In the genomic region with DNA sequence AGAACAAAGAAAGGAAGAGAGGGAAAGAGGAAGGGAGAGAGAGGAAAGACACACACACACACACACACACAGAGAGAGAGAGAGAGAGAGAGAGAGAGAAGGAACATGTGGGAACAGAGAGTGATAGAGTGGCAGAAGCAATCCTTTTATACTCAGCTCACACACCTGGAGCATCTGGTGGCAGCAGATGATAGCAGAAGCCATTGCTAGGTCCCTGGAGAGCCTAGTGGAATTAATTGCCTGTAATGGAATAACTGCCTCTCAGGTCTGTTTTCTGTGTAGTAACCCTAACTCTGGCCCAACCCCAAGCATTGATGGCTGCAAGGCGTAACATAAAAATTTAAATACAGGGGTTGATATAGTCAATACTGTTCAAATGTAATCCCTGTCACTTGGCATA, we compare ENCODE assay signal across 26 mouse cellular contexts. TPM values are rescaled to one million over a fixed set of nuclear protein-coding genes. Genes with fewer than 3 reads are reported as not detected.
DNase-seq lines count a peak whose midpoint lies in the region; ATAC-seq and TF ChIP-seq lines count a peak whose summit lies in the region.
"Had no signal": no experiment of that assay in that cellular context is flagged by ENCODE, and none has a peak within 500 bp of the region (broad histone marks: within the 10 kb centered on the region; RNA-seq: fewer than 3 reads in every experiment).

No protein-coding gene starts in this region.

- H3K36me3 ChIP-seq in heart, embryonic 10.5 days: peaks cover 3% of the 10 kb centered on the region; the same call in 1 of the 2 replicates
- no peaks in the 10 kb centered on the region for H3K36me3 ChIP-seq in kidney, adult 2 months (ENCODE audit: control insufficient read depth, insufficient read depth, low read length)
- no peaks in the 10 kb centered on the region for H3K36me3 ChIP-seq in midbrain, embryonic 14.5 days (ENCODE audit: control insufficient read depth, insufficient read depth, low read length)
- H3K36me3 ChIP-seq in midbrain, postnatal 0 days (ENCODE audit: insufficient read depth, low read length): 0 out of 2 replicates have a peak, but pooled peaks cover 3% of the 10 kb centered on the region
- H3K36me3 ChIP-seq: heart, embryonic 15.5 days; liver, embryonic 15.5 days had no signal

- ATAC-seq in midbrain, embryonic 14.5 days (ENCODE audit: low FRiP score, low TSS enrichment): no peak
- no peak for ATAC-seq in midbrain, postnatal 0 days (ENCODE audit: low FRiP score)
- ATAC-seq: forebrain, embryonic 13.5 days; Patski had no signal

- TF ChIP-seq POLR2A in kidney, adult 2 months (IDR thresholded peaks at IDR 0.05; ENCODE audit: low read depth, low read length): no peak
- TF ChIP-seq POLR2A in cerebellum, adult 2 months (IDR thresholded peaks at IDR 0.05; ENCODE audit: borderline replicate concordance, insufficient read depth, low read length): no peak

- peaks cover 9% of the 10 kb centered on the region; the same call in 1 of the 2 replicates for H3K4me1 ChIP-seq in heart, embryonic 10.5 days
- peaks cover 10% of the 10 kb centered on the region for H3K4me1 ChIP-seq in kidney, adult 2 months (ENCODE audit: control insufficient read depth, insufficient read depth, low read length)
- no peaks in the 10 kb centered on the region for H3K4me1 ChIP-seq in midbrain, embryonic 14.5 days (ENCODE audit: control insufficient read depth, insufficient read depth, low read length)
- no peaks in the 10 kb centered on the region for H3K4me1 ChIP-seq in midbrain, postnatal 0 days (ENCODE audit: insufficient read depth, low read length)
- peaks cover 4% of the 10 kb centered on the region; the same call in 1 of the 2 replicates for H3K4me1 ChIP-seq in brown adipose tissue, adult 24 weeks (ENCODE audit: control insufficient read depth, insufficient read depth, insufficient read length, low read length)
- H3K4me1 ChIP-seq in cerebellum, adult 2 months (ENCODE audit: control insufficient read depth, insufficient read depth, low read length): no peaks in the 10 kb centered on the region
- H3K4me1 ChIP-seq: forebrain, embryonic 13.5 days; liver, embryonic 15.5 days had no signal

- intact Hi-C loops in heart, postnatal 25 days (cut with DNase I): no loop called here

- H3K9me3 ChIP-seq in heart, embryonic 10.5 days: no peaks in the 10 kb centered on the region
- no peaks in the 10 kb centered on the region for H3K9me3 ChIP-seq in midbrain, embryonic 14.5 days (ENCODE audit: control insufficient read depth, low read length)
- H3K9me3 ChIP-seq in midbrain, postnatal 0 days (ENCODE audit: low read length): no peaks in the 10 kb centered on the region
- H3K9me3 ChIP-seq: forebrain, embryonic 13.5 days; heart, embryonic 15.5 days; liver, embryonic 15.5 days; lung, embryonic 15.5 days had no signal

- no peaks in the 10 kb centered on the region for H3K27me3 ChIP-seq in heart, embryonic 10.5 days (ENCODE audit: insufficient read depth, poor library complexity, severe bottlenecking)
- no peaks in the 10 kb centered on the region for H3K27me3 ChIP-seq in kidney, adult 2 months (replicated peaks; ENCODE audit: control insufficient read depth, insufficient read depth, low read length)
- no peaks in the 10 kb centered on the region for H3K27me3 ChIP-seq in midbrain, embryonic 14.5 days (ENCODE audit: control insufficient read depth, insufficient read depth, low read length)
- H3K27me3 ChIP-seq in midbrain, postnatal 0 days (ENCODE audit: insufficient read depth, low read length): no peaks in the 10 kb centered on the region
- H3K27me3 ChIP-seq in cerebellum, adult 2 months (ENCODE audit: control insufficient read depth, insufficient read depth, low read length): no peaks in the 10 kb centered on the region
- H3K27me3 ChIP-seq: forebrain, embryonic 13.5 days; heart, embryonic 15.5 days; liver, embryonic 15.5 days; lung, embryonic 15.5 days; Patski had no signal

- peak; percentile 13 for DNase-seq in heart, embryonic 10.5 days (ENCODE audit: low spot score)
- DNase-seq in heart, postnatal 25 days (ENCODE audit: low spot score): no peak
- DNase-seq in kidney, adult 2 months: no peak
- DNase-seq in kidney, adult 9 months: no peak
- DNase-seq in midbrain, embryonic 14.5 days: peak; percentile 29
- no peak for DNase-seq in midbrain, postnatal 0 days (ENCODE audit: low spot score)
- no peak for DNase-seq in cerebellum, adult 2 months
- DNase-seq: adrenal gland, postnatal 10 days; cerebellum, adult 11-12 months; cerebellum, postnatal 14 days; gastrocnemius, postnatal 10 days; heart, postnatal 4 days; kidney, adult 18-20 months; kidney, postnatal 4 days; left cerebral cortex, postnatal 4 days; thymus, adult 2 months; thymus, postnatal 4 days had no signal

- H3K4me2 ChIP-seq in midbrain, embryonic 14.5 days (ENCODE audit: low read length): no peak overlapping the region
- H3K4me2 ChIP-seq in midbrain, postnatal 0 days (ENCODE audit: low read depth, low read length, poor library complexity, severe bottlenecking): no peak overlapping the region
- H3K4me2 ChIP-seq: forebrain, embryonic 13.5 days; heart, embryonic 15.5 days; liver, embryonic 15.5 days; lung, embryonic 15.5 days had no signal

- H3K9ac ChIP-seq in midbrain, embryonic 14.5 days (replicated peaks; ENCODE audit: low read length): no peak overlapping the region
- no peak overlapping the region for H3K9ac ChIP-seq in midbrain, postnatal 0 days (replicated peaks; ENCODE audit: low read length, poor library complexity, severe bottlenecking)
- H3K9ac ChIP-seq: forebrain, embryonic 13.5 days; heart, embryonic 15.5 days; liver, embryonic 15.5 days; lung, embryonic 15.5 days had no signal

- H3K27ac ChIP-seq in heart, embryonic 10.5 days: no peak overlapping the region
- H3K27ac ChIP-seq in kidney, adult 2 months (ENCODE audit: insufficient read depth, low read depth, low read length): no peak overlapping the region
- no peak overlapping the region for H3K27ac ChIP-seq in midbrain, embryonic 14.5 days (replicated peaks; ENCODE audit: low read depth, low read length)
- no peak overlapping the region for H3K27ac ChIP-seq in midbrain, postnatal 0 days (ENCODE audit: low read depth, low read length)
- H3K27ac ChIP-seq in brown adipose tissue, adult 24 weeks (replicated peaks; ENCODE audit: low read depth, low read length): no peak overlapping the region
- H3K27ac ChIP-seq in cerebellum, adult 2 months (ENCODE audit: insufficient read depth, low read length): no peak overlapping the region
- H3K27ac ChIP-seq: forebrain, embryonic 13.5 days; heart, embryonic 15.5 days; liver, embryonic 15.5 days; lung, embryonic 15.5 days had no signal

- TF ChIP-seq CTCF in kidney, adult 2 months (conservative IDR thresholded peaks at IDR 0.05; ENCODE audit: insufficient read depth, insufficient read length, low read depth, low read length): no peak
- no peak for TF ChIP-seq CTCF in midbrain, postnatal 0 days (IDR thresholded peaks at IDR 0.05)
- TF ChIP-seq CTCF in cerebellum, adult 2 months (IDR thresholded peaks at IDR 0.05; ENCODE audit: borderline replicate concordance, insufficient read depth, low read depth, low read length): no peak

- WGBS in heart, embryonic 10.5 days: 83% methylated on average over 1 of the region's 1 CpGs
- 95% methylated on average over 1 of the region's 1 CpGs for WGBS in kidney, adult 2 months
- WGBS in midbrain, embryonic 14.5 days: 80% methylated on average over 1 of the region's 1 CpGs
- WGBS in midbrain, postnatal 0 days: 91% methylated on average over 1 of the region's 1 CpGs
- WGBS in cerebellum, adult 2 months: 95% methylated on average over 1 of the region's 1 CpGs

- no peak overlapping the region for H3K4me3 ChIP-seq in heart, embryonic 10.5 days
- H3K4me3 ChIP-seq in kidney, adult 2 months (ENCODE audit: insufficient read depth, low read depth, low read length): 0 out of 2 replicates have a peak overlapping the region, but pooled peaks have one; percentile 16
- no peak overlapping the region for H3K4me3 ChIP-seq in midbrain, embryonic 14.5 days (replicated peaks; ENCODE audit: low read depth, low read length)
- H3K4me3 ChIP-seq in midbrain, postnatal 0 days (ENCODE audit: low read depth, low read length): no peak overlapping the region
- peak overlapping the region; percentile 32; the same call in 1 of the 2 replicates for H3K4me3 ChIP-seq in brown adipose tissue, adult 24 weeks (ENCODE audit: insufficient read depth, low read depth, low read length)
- no peak overlapping the region for H3K4me3 ChIP-seq in cerebellum, adult 2 months (replicated peaks; ENCODE audit: insufficient read depth, low read depth, low read length)
- H3K4me3 ChIP-seq: forebrain, embryonic 13.5 days; heart, embryonic 15.5 days; liver, embryonic 15.5 days; lung, embryonic 15.5 days had no signal

RNA-seq across cellular contexts. Expression of a gene that starts 12.3 kb away (rescaled TPM):
- 0.16 and 0.21 TPM in 2 replicates for polyA plus RNA-seq in heart, embryonic 10.5 days (2016; fragmentation: Nextera tagmentation; extraction: Ambion mirVana)
- total RNA-seq in heart, postnatal 25 days (2021): 1 to 10 TPM; 3.8 to 4.0 TPM
- polyA plus RNA-seq in kidney, adult 2 months (2012; rRNA removed): 11.5 and 16.8 TPM in 2 replicates
- polyA plus RNA-seq in midbrain, embryonic 14.5 days (2014; fragmentation: Nextera tagmentation; extraction: Ambion mirVana): 0.15 and 8.8 TPM in 2 replicates
- 0.82 and 2.7 TPM in 2 replicates for total RNA-seq in midbrain, postnatal 0 days (2014; rRNA removed)
- 2.9 and 3.2 TPM in 2 replicates for polyA plus RNA-seq in midbrain, postnatal 0 days (2015; fragmentation: Nextera tagmentation; extraction: Ambion mirVana)
- polyA plus RNA-seq in brown adipose tissue, adult 24 weeks (2012; ENCODE audit: insufficient read depth, insufficient read length, missing spikeins): 4.3 and 8.5 TPM in 2 replicates
- 13.3 and 15.9 TPM in 2 replicates for polyA plus RNA-seq in cerebellum, adult 2 months (2012; rRNA removed)
- total RNA-seq: MEL had no signal

RNA-seq across cellular contexts. Expression of a gene that starts 20.6 kb away (rescaled TPM):
- 4.7 and 5.3 TPM in 2 replicates for polyA plus RNA-seq in heart, embryonic 10.5 days (2016; fragmentation: Nextera tagmentation; extraction: Ambion mirVana)
- total RNA-seq in heart, postnatal 25 days (2021): 1 to 10 TPM; 3.5 to 3.6 TPM
- polyA plus RNA-seq in kidney, adult 2 months (2012; rRNA removed): 3.4 and 4.0 TPM in 2 replicates
- 3.1 and 7.9 TPM in 2 replicates for polyA plus RNA-seq in midbrain, embryonic 14.5 days (2014; fragmentation: Nextera tagmentation; extraction: Ambion mirVana)
- total RNA-seq in midbrain, postnatal 0 days (2014; rRNA removed): 11.1 and 11.5 TPM in 2 replicates
- polyA plus RNA-seq in midbrain, postnatal 0 days (2015; fragmentation: Nextera tagmentation; extraction: Ambion mirVana): 8.2 and 9.0 TPM in 2 replicates
- polyA plus RNA-seq in brown adipose tissue, adult 24 weeks (2012; ENCODE audit: insufficient read depth, insufficient read length, missing spikeins): 2.2 and 2.8 TPM in 2 replicates
- polyA plus RNA-seq in cerebellum, adult 2 months (2012; rRNA removed): 2.7 and 4.0 TPM in 2 replicates

RNA-seq across cellular contexts. Expression of a gene that starts 30.7 kb away (rescaled TPM):
- polyA plus RNA-seq in heart, embryonic 10.5 days (2016; fragmentation: Nextera tagmentation; extraction: Ambion mirVana): 0.94 and 1.1 TPM in 2 replicates
- 1 to 10 TPM in 1 of 2 experiments, under 1 TPM in 1; 0.84 to 1.2 TPM for total RNA-seq in heart, postnatal 25 days (2021)
- polyA plus RNA-seq in kidney, adult 2 months (2012; rRNA removed): 0.56 and 1.4 TPM in 2 replicates
- 0.98 and 1.3 TPM in 2 replicates for polyA plus RNA-seq in midbrain, embryonic 14.5 days (2014; fragmentation: Nextera tagmentation; extraction: Ambion mirVana)
- 1.4 and 1.9 TPM in 2 replicates for total RNA-seq in midbrain, postnatal 0 days (2014; rRNA removed)
- polyA plus RNA-seq in midbrain, postnatal 0 days (2015; fragmentation: Nextera tagmentation; extraction: Ambion mirVana): 1.4 and 1.5 TPM in 2 replicates
- 0.48 TPM in 1 of 2 replicates, not detected in the other for polyA plus RNA-seq in brown adipose tissue, adult 24 weeks (2012; ENCODE audit: insufficient read depth, insufficient read length, missing spikeins)
- 0.93 and 1.1 TPM in 2 replicates for polyA plus RNA-seq in cerebellum, adult 2 months (2012; rRNA removed)
- total RNA-seq: megakaryocyte-erythroid progenitor cell, adult 5-6 weeks; MEL had no signal

RNA-seq across cellular contexts. Expression of a gene that starts 36.7 kb away (rescaled TPM):
- 0.07 TPM in 1 of 2 replicates, not detected in the other for polyA plus RNA-seq in heart, embryonic 10.5 days (2016; fragmentation: Nextera tagmentation; extraction: Ambion mirVana)
- 1 to 10 TPM; 1.1 TPM for total RNA-seq in heart, postnatal 25 days (2021)
- polyA plus RNA-seq in kidney, adult 2 months (2012; rRNA removed): 3.4 and 6.0 TPM in 2 replicates
- polyA plus RNA-seq in midbrain, embryonic 14.5 days (2014; fragmentation: Nextera tagmentation; extraction: Ambion mirVana): 1.2 TPM in 1 of 2 replicates, not detected in the other
- 0.49 and 0.57 TPM in 2 replicates for total RNA-seq in midbrain, postnatal 0 days (2014; rRNA removed)
- 0.58 and 1.2 TPM in 2 replicates for polyA plus RNA-seq in midbrain, postnatal 0 days (2015; fragmentation: Nextera tagmentation; extraction: Ambion mirVana)
- polyA plus RNA-seq in brown adipose tissue, adult 24 weeks (2012; ENCODE audit: insufficient read depth, insufficient read length, missing spikeins): 0.75 and 2.1 TPM in 2 replicates
- polyA plus RNA-seq in cerebellum, adult 2 months (2012; rRNA removed): 5.5 and 5.8 TPM in 2 replicates
- total RNA-seq: megakaryocyte-erythroid progenitor cell, adult 5-6 weeks; MEL had no signal
- polyA plus RNA-seq: forebrain, embryonic 13.5 days; neural tube, embryonic 11.5 days had no signal

RNA-seq across cellular contexts. Expression of a gene that starts 43.8 kb away (rescaled TPM):
- 32.3 and 39.3 TPM in 2 replicates for polyA plus RNA-seq in heart, embryonic 10.5 days (2016; fragmentation: Nextera tagmentation; extraction: Ambion mirVana)
- total RNA-seq in heart, postnatal 25 days (2021): 10 to 100 TPM; 21.0 to 25.6 TPM
- 210 and 240 TPM in 2 replicates for polyA plus RNA-seq in kidney, adult 2 months (2012; rRNA removed)
- 15.2 and 24.8 TPM in 2 replicates for polyA plus RNA-seq in midbrain, embryonic 14.5 days (2014; fragmentation: Nextera tagmentation; extraction: Ambion mirVana)
- total RNA-seq in midbrain, postnatal 0 days (2014; rRNA removed): 24.5 and 26.7 TPM in 2 replicates
- 19.0 and 19.3 TPM in 2 replicates for polyA plus RNA-seq in midbrain, postnatal 0 days (2015; fragmentation: Nextera tagmentation; extraction: Ambion mirVana)
- polyA plus RNA-seq in brown adipose tissue, adult 24 weeks (2012; ENCODE audit: insufficient read depth, insufficient read length, missing spikeins): 84.3 and 109 TPM in 2 replicates
- polyA plus RNA-seq in cerebellum, adult 2 months (2012; rRNA removed): 16.6 and 18.1 TPM in 2 replicates

Comparison
In these comparisons a context has a peak if more than half of its experiments do, and no peak if none do; other contexts are left out.
1. DNase-seq: peak in heart, embryonic 10.5 days (single experiment) and midbrain, embryonic 14.5 days (single experiment); none in heart, postnatal 25 days (single experiment), kidney, adult 2 months (single experiment), kidney, adult 9 months (single experiment), midbrain, postnatal 0 days (single experiment) and cerebellum, adult 2 months (0 of 2).
2. H3K4me3 ChIP-seq: peak in kidney, adult 2 months (single experiment) and brown adipose tissue, adult 24 weeks (single experiment); none in heart, embryonic 10.5 days (single experiment), midbrain, embryonic 14.5 days (single experiment), midbrain, postnatal 0 days (single experiment) and cerebellum, adult 2 months (single experiment).